Mouse (Mus musculus) hindbrain, embryonic 12.5 days (tissue): ENCODE measurements around the gene Arpc3. TPM values are rescaled to one million over a fixed set of nuclear protein-coding genes. Genes with fewer than 3 reads are reported as not detected.

Experiments used
- ATAC-seq: fragments of 200-750 bp; cut with Nextera tagmentation; 2 replicates; pipeline ENCODE4 v1.8.0; 2017; ENCODE audit warnings: moderate TSS enrichment; ENCODE audit not compliant: low FRiP score
- H3K27ac ChIP-seq: fragments of 300-500 bp; sonication (generic); 2 replicates; pipeline ENCODE4 v1.5.1; 2016; ENCODE audit warnings: mild to moderate bottlenecking
- H3K27me3 ChIP-seq: fragments of 300-500 bp; sonication (generic); 2 replicates; pipeline ENCODE4 v1.6.1; 2016; ENCODE audit warnings: mild to moderate bottlenecking
- H3K36me3 ChIP-seq: fragments of 300-500 bp; sonication (generic); 2 replicates; pipeline ENCODE4 v1.6.1; 2016; ENCODE audit warnings: mild to moderate bottlenecking
- H3K4me1 ChIP-seq: fragments of 300-500 bp; sonication (generic); 2 replicates; pipeline ENCODE4 v1.6.1; 2016
- H3K4me2 ChIP-seq: fragments of 300-500 bp; sonication (generic); replicated peaks from 2 replicates; pipeline ENCODE4 v1.6.1; 2016; ENCODE audit warnings: mild to moderate bottlenecking
- H3K4me3 ChIP-seq: fragments of 300-500 bp; sonication (generic); 2 replicates; pipeline ENCODE4 v1.5.1; 2016; ENCODE audit warnings: mild to moderate bottlenecking
- H3K9ac ChIP-seq: fragments of 300-500 bp; sonication (generic); 2 replicates; pipeline ENCODE4 v1.6.1; 2016; ENCODE audit warnings: mild to moderate bottlenecking, moderate library complexity
- H3K9me3 ChIP-seq: fragments of 300-500 bp; sonication (generic); replicated peaks from 2 replicates; pipeline ENCODE4 v1.6.1; 2016; ENCODE audit warnings: mild to moderate bottlenecking
- WGBS: fragments of 180-500 bp; shearing (Covaris S2); methylation state at CpG from one replicate; pipeline ENCODE4 v1.1.7; 2016; 5-methylcytosine and 5-hydroxymethylcytosine counted together
- polyA plus RNA-seq: library from polyadenylated mRNA; unstranded; fragments of >200 nt; fragmentation: Nextera tagmentation; extraction: Ambion mirVana; gene quantifications from 2 replicates; pipeline ENCODE4 v1.2.1, GENCODE M21; 2016

Gene Arpc3
- polyA plus RNA-seq, 1 experiment from 2014 or later, result 115 TPM

DNA sequence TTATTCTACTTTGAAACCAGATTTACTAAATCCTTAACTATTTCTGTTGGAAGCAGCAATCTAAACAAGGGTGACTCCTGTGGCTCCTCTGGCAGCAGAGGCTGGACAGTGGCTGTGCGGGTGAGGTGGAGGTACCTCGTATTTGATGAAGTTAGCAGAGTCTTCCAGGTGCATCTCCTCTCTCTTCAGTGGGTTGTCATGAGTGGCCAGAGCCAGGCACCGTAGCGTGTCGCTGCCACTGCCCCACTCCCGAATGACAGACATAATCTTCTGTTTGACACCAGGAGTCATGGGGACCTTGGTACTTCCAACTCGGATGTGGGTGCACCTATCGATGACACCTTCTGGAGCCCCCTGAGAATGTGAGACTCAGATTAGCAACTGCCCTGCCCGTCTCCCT lies 69.8 kb downstream of the Arpc3 start:
- no peak for ATAC-seq
- Histone ChIP-seq H3K9me3 (no peaks in the 10 kb centered on the region), H3K27me3 (no peaks in the 10 kb centered on the region), H3K27ac (no peak overlapping the region), H3K4me2 (no peak overlapping the region), H3K4me1 (no peaks in the 10 kb centered on the region), H3K4me3 (no peak overlapping the region), H3K36me3 (peaks cover 98% of the 10 kb centered on the region), H3K9ac (no peak overlapping the region)
- 97% methylated on average over 9 of the region's 9 CpGs for WGBS

Other genes starting within 250 kb of the Arpc3 start
- 286 and 293 TPM in 2 replicates for gene Ppp1cc, start 233.6 kb upstream of the Arpc3 start, polyA plus RNA-seq
- gene Hvcn1, start 185.1 kb upstream of the Arpc3 start, polyA plus RNA-seq, result 6.5 and 6.7 TPM in 2 replicates
- 7.5 and 7.7 TPM in 2 replicates for gene Tctn1, start 127.4 kb upstream of the Arpc3 start, polyA plus RNA-seq
- 10.8 and 11.1 TPM in 2 replicates for gene Pptc7, start 107.5 kb upstream of the Arpc3 start, polyA plus RNA-seq
- gene Rad9b, start 37.6 kb upstream of the Arpc3 start, polyA plus RNA-seq, result 13.3 and 15.6 TPM in 2 replicates
- gene Vps29, start 37.5 kb upstream of the Arpc3 start, polyA plus RNA-seq, result 207 and 212 TPM in 2 replicates
- 52.0 and 52.2 TPM in 2 replicates for gene Gpn3, start 20.0 kb upstream of the Arpc3 start, polyA plus RNA-seq
- gene Fam216a, start 19.5 kb upstream of the Arpc3 start, polyA plus RNA-seq, result 107 and 114 TPM in 2 replicates
- 48.2 and 51.4 TPM in 2 replicates for gene Anapc7, start 29.8 kb downstream of the Arpc3 start, polyA plus RNA-seq
- 69.6 and 70.9 TPM in 2 replicates for gene Atp2a2, start 110.3 kb downstream of the Arpc3 start, polyA plus RNA-seq
- gene Ift81, start 222.6 kb downstream of the Arpc3 start, polyA plus RNA-seq, result 60.6 and 62.0 TPM in 2 replicates